Mouse (Mus musculus) gastrocnemius, postnatal 36 days (tissue): ENCODE data around the gene Dnm1. TPM values are rescaled to one million over a fixed set of nuclear protein-coding genes. Genes with fewer than 3 reads are reported as not detected.

Experiments used
- DNase-seq, 2 experiments: peaks; one replicate each; pipeline ENCODE4 v3.0.0; 2022
- intact Hi-C: fragments of 180-260 bp; cut with DNase I; formaldehyde crosslinking; loops from one replicate; pipeline ENCODE4 v1.15.1; 2025
- long read RNA-seq, 2 experiments: library from polyadenylated mRNA; stranded (forward); transcript quantifications; one replicate each; pipeline ENCODE4 v2.0.0; 2021
- total RNA-seq, 2 experiments: library from RNA; stranded (reverse); gene quantifications; 2 replicates each; pipeline ENCODE4 v1.2.3; 2021

Dnm1 gene
- total RNA-seq: 1 to 10 TPM; 4.8 to 5.3 TPM
- long read RNA-seq, experiment 1: 0 reads
- long read RNA-seq, experiment 2, partial matches to known transcripts: 0 of 2 reads
- long read RNA-seq, experiment 2, other reads (novel, unspliced or antisense): 2 of 2 reads

DNA sequence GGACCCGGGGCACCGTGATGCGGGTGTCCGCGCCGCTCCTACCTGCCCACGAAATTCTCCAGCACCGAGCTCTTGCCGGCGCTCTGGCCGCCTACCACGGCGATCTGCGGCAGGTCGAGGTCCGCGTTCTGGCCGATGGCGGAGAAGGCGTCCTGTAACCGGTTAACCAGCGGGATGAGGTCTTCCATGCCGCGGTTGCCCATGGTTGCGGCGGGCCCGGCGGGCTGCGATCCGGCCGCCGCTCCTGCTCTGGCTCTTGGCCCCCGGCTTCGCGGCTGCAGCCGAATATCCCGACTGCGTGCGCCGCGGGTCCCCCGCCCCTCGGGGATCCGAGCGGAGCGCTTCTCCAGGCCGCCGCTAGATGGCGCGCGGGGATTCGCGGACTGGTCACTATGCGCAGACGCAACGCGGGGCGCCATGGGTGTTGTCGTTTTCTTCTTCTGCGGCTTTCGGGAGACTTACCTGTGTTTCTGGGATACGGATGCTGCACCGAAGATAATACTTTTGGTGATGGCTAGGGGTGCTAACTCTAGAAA is at the start of gene Dnm1:
Gene Dnm1 (minus strand): TSS at position 332 of the 536 bp plus-strand sequence.
- intact Hi-C loops: loop anchor here (5.0 to 10.0 kb wide), 2 partner anchors 36 to 218 kb away; no protein-coding TSS in a partner anchor
- DNase-seq: peak; percentile 86 to 92

DNA sequence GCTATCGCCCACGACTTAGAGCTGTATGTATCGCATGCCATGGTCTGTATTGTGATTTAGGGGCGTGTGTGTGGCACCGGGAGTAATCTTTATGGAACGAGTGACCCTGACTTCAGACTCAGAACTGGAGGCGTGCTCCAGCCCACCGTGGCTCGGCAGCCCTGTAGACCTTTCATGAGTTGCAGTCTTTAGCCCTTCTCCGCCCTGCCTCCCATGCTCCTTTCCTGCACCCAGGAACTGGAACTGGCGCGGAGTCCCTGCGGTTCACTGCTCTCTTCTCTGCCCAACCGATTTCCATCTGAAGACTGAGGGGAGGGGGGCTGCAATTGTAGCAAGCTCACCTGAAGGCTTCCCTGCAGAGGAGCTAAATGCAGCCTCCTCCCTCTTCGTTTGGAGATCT is 43.6 kb upstream of the Dnm1 start:
- intact Hi-C loops: no loop called here
- no peak for DNase-seq

DNA sequence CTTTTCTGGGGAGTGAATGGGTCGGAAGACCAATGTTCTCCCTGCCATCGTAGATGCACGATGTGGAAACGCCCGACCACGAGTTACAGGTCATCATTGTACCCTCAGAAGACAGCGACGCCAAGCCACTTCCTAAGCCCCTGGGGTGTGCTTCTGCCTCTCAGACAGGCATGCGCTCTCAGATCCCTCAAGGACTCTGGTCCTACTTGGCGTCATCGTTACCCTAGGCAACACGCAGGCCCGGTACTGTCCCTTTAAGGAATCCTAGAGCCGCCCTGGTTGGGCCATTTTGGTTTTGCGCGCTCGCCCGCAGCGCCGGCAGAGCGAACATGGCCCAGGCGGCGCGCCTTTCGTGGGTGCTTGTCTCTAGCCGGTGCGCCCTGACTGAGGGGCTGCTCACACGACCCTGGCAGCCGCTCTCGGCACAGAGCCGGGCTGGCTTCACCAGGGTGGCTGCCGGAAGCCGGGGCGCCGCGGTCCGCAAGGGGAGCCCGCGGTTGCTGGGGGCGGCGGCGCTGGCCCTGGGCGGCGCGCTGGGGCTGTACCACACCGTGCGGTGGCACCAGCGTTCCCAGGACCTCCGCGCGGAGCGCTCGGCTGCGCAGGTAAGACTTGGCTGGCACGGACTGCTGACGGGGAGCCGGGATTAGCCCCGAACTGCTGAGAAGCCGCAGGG is 42.9 kb upstream of the Dnm1 start:
- peak; percentile 82 to 84 for DNase-seq
- intact Hi-C loops: no loop called here

DNA sequence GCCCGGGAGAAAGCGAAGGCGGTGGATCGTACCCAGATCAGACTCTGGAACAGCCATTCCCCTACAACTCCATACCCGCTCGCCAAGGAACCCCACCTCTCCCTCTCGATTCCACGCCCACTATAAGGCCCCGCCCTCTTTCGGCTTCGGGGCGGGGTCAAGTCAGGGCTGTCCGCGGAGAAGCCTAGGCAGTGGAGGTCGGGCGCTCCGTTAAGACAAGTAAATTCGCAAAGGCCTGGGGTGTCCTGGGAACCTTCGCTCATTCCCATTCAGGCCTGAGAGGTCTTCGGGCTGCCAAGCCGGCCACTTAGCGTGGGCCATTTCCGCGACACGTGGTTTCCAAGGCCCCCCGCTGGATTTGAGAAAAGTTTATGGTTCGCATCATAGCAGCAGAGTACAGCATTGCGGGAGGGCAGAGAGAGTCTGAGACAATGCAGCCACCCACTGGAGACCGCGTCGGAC is 42.4 kb upstream of the Dnm1 start, which contains the start of gene Ptges2:
Gene Ptges2 (plus strand): TSS at position 413 of the 462 bp plus-strand sequence.
- intact Hi-C loops: no loop called here

DNA sequence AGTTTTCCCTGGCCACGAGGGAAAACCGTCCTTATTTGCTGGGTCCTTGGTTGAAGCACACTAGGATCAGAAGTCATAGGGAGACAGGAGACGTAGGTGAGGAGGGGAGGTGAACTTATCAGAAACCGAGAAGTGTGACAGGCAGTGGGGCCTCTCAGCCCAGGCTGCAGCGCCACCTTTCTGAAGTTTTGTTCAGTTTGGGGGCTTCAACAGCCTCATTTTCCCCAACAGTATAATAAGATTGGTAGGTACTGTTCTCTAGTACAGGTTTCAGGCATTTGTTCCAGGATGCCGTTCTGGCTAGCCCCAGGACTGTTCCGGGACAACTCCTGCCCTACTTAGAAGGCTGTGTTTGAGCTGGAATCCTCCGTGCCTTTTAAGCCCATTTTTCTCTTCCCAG is 41.8 kb upstream of the Dnm1 start:
- intact Hi-C loops: no loop called here
- DNase-seq: no peak

More for the DNA sequence above, 42.4 kb upstream of the Dnm1 start, which contains the start of gene Ptges2:
- peak; percentile 90 to 91 for DNase-seq

DNA sequence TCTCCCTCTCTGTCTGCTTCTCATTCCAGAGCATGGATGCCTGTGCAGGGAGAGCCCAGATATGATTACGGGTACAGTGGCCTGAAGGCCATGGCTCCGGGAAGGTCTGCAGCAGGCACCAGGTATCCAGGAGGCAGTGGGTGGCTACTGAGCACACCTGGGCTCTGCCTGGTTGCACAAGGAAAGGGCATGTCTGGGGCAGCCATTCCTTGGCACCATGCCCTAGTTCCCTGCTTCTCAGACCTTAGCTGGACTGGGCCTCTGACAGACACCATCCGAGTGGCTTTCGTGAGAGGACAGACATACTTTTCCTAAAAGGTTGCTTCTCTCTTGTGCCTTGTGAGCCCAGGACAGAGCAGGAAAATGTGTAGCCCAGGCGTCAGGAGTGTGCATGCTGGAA is 38.9 kb upstream of the Dnm1 start:
- intact Hi-C loops: no loop called here
- DNase-seq: no peak

DNA sequence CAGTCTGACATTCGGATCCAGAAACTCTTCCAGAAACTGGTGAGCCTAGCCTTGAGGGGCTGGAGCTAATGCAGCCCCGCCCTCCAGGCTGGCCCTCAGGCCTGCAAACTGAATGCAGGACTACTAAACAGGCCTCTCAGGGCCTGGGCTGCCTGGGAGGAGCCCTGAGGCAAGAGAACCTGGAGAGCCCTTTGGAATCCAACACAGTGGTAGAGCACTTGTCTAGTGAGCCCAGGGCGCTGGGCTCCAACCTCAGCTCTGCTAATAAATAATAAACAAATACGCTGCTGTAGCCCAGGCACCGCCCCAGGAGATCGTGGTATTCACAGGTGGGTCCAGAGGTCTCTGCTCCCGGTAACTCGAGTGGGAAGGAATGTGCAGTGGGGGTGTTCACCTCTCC is 37.7 kb upstream of the Dnm1 start:
- no peak for DNase-seq
- intact Hi-C loops: no loop called here

DNA sequence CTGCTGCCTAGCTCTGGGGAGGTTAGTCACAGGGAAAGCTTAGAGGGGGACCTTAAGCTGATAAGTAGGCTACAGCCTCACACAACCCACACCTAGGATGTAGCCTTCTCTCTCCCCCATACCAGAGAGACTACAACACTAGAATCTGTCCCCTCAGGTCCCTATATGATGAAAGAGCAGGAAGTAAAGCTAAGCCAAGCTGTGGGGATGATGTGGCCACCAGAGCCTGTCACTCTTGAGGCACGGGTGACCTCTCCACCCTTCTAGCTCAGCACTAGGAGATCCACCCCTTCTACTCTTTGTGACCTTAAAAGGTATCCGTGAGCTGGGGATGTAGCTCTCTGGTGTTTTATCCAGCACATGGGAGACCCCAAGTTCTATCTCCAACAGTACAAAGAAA is 36.0 kb upstream of the Dnm1 start:
- no peak for DNase-seq
- intact Hi-C loops: no loop called here

DNA sequence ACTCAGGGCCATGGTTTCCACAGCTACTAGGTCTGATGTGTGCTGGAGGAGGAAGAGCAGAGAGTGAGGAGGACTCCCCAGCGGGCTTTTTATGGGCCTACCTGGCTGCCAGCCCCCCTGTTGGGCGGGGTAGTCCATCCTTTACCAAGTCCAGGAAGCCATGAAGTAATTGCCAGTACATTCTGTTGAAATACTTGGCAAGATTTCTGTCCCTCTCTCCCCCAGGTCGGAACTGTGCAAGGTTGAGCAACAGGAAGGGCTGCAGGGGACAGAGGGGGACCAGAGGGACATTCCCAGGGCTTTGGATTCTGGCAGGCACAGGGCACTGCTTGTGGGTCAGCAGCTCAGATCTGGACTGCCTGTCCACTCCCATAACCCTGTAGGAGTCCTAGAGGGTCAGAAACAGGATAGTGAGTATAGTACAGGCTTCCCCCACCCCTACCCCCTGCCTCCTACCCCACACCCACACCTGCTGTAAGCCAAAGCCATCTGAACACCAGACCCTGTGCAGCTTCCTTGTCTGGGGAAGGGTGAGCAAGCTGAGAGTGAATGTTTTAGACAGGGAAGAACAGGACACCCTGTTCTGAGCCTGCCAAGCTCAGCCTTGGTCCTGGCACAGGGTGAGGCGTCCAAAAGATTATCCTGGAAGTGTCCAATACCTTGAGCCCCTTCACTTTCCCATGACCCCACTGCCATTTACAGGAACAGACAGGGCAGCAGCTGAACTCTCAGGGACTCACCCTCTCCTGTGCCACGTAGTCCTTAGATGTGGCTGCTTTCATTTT is 34.8 kb upstream of the Dnm1 start, which contains the start of gene Lcn2:
Gene Lcn2 (minus strand): TSS at position 547 of the 785 bp plus-strand sequence.
- intact Hi-C loops: no loop called here
- DNase-seq: no peak

DNA sequence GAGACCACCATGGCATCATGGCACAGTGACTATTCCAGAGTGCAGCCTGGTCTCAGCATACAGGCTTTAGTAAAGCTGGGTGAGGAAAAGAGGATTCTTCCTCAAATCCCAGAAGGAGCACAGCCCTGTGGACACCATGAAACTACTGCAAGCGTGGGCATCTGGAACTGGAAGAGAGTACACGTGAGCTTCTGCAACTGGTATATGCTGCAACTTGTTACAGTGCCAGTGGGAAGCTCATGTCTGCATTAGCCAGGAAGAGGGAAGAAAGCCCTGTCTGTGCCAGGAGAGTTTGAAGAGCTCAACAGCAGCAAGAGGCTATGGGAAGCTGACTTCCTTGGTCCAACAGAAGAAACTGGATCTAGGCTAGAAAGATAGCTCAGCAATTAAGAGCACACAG is 29.6 kb upstream of the Dnm1 start:
- no peak for DNase-seq
- intact Hi-C loops: no loop called here

DNA sequence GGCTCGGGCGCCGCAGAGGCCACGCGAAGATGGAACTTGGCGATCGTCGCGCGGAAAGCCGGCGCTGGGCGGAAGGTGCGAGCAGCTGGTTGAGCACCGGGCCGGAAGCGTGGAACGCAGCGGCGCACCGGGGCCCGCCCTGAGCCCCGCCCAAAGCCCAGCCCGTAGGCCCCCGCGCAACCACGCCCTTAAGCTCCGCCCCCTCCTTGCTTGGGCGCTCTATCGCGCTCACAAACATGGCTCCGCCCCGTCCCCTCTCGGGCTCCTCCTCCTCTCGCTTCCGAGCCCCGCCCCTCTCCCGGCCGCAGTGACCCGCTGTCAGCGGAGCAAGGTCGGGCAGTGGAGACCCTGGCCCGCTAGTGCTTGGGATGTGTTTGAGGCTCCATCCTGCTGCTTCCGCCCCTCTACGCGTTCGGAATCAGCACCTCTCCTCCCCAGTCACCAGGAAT is 28.7 kb upstream of the Dnm1 start, which contains the start of gene 1110008P14Rik:
Gene 1110008P14Rik (minus strand): TSS at position 164 of the 449 bp plus-strand sequence.
- DNase-seq: peak; percentile 91 to 95
- intact Hi-C loops: no loop called here

DNA sequence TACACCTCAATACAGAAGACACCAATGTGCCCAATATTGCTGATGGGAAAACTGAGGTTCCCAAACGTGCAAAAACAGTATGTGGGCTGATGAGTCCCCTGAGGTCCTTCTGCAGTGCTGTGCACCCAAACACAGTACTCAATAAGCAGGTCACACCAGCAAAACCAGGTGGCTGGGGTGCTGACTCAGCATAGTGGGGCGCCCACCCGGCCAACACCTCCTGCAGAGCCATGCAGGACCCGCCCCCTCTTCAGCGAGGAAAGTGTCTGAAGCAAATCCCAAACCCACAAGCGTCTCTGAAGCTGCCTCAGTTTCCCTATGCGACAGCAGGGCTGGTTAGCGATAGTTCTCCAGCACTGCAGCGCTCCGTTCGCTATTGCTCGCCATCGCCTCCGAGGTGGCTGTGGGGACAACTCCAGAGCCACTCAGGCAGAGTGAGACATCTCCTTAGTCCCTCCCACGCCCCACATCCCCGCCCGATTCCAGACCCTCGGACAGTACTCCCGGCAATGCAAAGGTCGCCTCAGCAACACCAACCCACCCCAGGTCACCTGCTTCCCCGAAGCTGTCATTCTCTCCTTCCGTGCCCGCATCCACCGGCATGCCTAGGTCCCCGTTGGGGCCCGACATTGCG is 28.1 kb upstream of the Dnm1 start:
- intact Hi-C loops: no loop called here
- no peak for DNase-seq

DNA sequence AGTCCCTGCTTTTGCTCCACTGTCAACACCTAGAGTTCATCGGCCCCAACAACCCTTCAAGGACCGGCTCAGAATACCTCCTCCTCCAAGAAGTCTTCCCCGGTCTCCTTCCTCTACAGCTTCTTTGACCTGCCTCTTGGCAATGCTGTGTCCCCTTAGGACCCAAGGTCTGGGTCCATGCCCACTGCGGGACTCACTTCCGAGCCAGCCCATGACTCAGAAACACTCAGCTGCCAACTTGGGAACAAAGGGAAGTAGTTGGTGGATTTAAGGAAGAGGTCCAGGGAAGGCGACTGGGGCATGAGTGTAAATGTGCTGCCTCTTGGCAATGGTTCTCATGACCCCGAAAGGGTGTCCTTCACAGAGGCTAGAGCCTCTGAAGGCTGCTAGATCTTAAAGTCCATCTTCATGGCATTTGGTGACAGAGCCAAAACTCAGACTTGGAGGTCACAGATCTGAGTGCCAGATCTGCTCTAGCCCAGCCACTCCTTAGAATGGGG is 26.9 kb upstream of the Dnm1 start:
- intact Hi-C loops: no loop called here
- DNase-seq: no peak

DNA sequence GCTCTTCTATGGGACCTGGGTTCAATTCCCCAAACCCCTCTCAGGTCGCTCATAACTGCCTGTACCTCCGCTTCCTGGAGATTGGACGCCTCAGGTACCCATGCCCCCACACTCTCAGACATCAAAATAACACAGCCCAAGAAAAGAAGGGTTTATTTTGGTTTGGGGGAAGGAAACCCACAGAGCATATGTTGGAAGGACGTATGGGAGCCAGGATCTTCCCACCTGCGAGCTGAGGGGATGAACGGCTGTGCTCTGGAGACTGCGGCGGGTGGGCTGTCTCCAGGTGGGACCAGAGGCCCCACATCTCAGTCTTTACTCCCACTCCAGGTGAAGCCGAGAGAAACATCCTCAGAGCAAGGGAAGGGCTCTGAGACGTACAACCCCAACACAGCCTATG is 23.8 kb upstream of the Dnm1 start:
- intact Hi-C loops: no loop called here
- no peak for DNase-seq

DNA sequence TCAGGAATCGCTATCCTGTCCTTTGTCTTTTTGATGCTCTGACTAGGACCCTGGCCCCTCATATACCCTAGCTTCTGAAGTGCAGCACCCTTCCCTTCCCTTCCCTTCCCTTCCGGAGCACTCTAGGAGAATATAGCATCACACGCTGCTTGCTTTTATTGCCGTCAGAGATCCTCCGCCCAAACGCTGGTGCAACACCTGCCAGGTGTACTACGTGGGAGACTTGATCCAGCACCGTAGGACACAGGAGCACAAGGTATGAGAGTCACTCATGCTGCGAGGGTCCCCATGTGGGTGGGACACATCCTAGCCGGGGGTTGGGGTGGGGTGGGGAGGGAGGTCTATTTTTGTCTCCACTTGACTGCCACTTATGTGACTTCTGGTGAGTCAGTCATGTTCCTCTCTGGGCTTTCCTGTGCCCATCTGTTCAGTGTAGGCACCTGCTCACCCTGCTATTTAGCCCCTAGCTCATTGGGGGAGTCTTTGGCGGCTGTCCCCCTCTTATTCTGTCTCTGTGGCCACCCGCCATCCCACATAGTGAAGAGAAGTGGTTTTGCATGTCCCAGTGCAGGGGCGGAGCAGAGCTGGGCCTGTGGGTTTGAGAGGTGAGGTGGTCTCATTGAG is 22.3 kb upstream of the Dnm1 start:
- no peak for DNase-seq
- intact Hi-C loops: no loop called here

DNA sequence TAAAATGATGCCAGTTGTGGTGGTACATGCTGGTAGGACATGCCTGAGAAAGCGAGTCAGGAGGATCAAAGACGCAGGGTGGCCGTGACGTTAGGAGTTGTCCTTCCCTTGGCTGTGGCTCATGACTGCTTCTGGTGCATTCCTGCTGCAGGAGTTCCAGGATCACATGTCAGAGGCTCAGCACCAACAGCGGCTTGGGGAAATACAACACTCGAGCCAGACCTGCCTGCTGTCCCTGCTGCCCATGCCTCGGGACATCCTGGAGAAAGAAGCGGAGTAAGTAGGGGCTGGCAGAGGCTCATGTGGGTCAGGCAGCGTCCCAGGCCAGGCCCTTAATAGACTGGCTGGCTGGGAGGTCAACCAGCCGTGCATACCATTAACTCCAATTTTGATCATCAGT is 21.1 kb upstream of the Dnm1 start:
- intact Hi-C loops: no loop called here
- DNase-seq: peak in 1 of 2 experiments; percentile 42

DNA sequence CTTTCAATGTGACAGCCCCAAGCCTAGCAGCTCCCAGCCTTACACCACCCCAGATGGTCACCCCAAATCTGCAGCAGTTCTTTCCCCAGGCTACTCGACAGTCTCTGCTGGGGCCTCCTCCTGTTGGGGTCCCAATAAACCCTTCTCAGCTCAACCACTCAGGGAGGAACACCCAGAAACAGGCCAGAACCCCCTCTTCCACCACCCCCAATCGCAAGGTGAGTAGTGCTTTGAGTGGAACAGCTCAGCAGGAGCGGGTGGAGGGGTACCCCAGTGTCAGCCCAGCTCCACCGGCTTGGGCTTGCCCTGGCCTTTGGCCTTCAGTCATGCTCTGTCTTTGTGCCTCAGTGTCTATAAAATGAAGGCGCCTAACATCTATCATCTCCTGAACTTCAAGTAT is 14.2 kb upstream of the Dnm1 start:
- intact Hi-C loops: no loop called here
- no peak for DNase-seq

DNA sequence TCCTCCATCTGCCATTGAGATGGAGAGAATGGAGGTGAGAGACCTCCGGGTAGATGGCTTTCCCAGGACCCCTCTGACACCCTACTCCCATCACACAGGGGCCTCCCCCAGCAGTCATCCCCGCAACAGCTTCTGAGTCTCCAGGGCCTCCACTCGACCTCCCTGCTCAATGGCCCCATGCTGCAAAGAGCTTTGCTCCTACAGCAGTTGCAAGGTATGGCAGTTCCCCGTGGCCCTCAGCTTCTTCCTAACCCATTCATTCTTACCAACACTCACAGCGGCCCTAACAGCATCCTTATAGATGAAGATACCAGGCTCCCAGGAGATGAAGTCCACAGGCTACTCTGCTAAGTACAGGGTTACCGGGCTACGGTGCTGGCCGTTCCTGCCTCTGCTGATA is 11.0 kb upstream of the Dnm1 start:
- DNase-seq: no peak
- intact Hi-C loops: no loop called here

DNA sequence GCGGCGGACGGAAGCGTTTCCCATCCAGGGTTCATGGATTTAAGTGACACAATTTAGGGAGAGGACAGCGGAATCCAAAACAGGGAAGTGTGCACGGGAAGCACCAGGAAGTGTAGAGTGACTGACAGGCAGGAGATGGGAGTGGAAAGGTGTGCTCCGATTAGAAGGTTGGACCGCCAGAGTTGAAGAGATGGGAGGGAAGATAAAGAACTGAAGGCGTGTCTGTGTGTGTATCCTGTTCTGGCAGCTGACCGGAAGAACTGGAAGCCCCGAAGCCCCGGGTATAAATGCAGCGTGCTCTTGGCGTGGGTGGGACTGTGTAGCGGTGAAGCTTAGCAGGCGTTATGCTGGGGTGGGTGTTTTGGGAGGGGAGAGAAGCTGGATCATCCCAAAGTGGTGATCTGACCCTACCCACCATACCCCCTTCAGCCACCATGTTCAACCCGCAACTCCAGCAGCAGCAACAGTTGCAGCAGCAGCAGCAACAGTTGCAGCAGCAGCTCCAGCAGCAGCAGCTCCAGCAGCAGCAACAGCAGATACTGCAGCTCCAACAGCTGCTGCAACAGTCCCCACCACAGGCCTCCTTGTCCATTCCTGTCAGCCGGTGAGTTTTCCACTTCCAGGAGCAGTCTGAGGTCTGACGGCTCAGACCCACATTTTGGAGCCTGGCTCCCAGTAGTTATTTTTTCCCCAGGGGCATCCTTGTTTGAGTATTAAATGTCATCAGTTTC is 10.4 kb upstream of the Dnm1 start:
- intact Hi-C loops: no loop called here
- DNase-seq: no peak
